Mouse (Mus musculus) bone marrow, adult 2 months (tissue): Measurements from ENCODE around the gene Snap25.

Experiments
- CTCF ChIP-seq: fragments of 200-500 bp; IDR thresholded peaks from 2 replicates; pipeline ENCODE4 v1.5.1; 2011; ENCODE audit warnings: low read length, control low read depth; ENCODE audit not compliant: control insufficient read depth, insufficient read depth
- POLR2A ChIP-seq: fragments of 200-500 bp; IDR thresholded peaks from 2 replicates; pipeline ENCODE4 v1.6.1; 2011; ENCODE audit warnings: low read depth, mild to moderate bottlenecking, control low read depth, low read length, borderline replicate concordance; ENCODE audit not compliant: control insufficient read depth

- TF ChIP-seq CTCF (no peak), POLR2A (no peak)
These were observed 44.1 kb upstream of the Snap25 start for GRCm38 (mm10) chr2:136669183-136669582.
